Mouse (Mus musculus): ENCODE measurements at regions not wholly inside any gene's neighbourhood (a gene's known extent, or its start where the extent isn't known, plus 50 kb on each side); places are given as distances from the start of the nearest gene placed in this dataset.

GRCm38 (mm10) chr14:33732698-33733097 lies 143.7 kb downstream of the Ptpn20 start:
- no peak overlapping the region for H3K4me2 ChIP-seq
- ATAC-seq (ENCODE audit: low FRiP score): no peak
- H3K4me3 ChIP-seq (replicated peaks): no peak overlapping the region
- H3K27me3 ChIP-seq: 0 out of 2 replicates have a peak, but pooled peaks cover 10% of the 10 kb centered on the region
- no peak overlapping the region for H3K27ac ChIP-seq
- H3K36me3 ChIP-seq (replicated peaks): no peaks in the 10 kb centered on the region
- H3K4me1 ChIP-seq: peaks cover 25% of the 10 kb centered on the region
- WGBS: 35% methylated on average over 5 of the region's 5 CpGs
- no peak overlapping the region for H3K9ac ChIP-seq
- no peaks in the 10 kb centered on the region for H3K9me3 ChIP-seq

- Histone ChIP-seq H3K27ac (no peak overlapping the region), H3K27me3 (0 out of 2 replicates have a peak, but pooled peaks cover 10% of the 10 kb centered on the region), H3K36me3 (replicated peaks) (no peaks in the 10 kb centered on the region), H3K9me3 (no peaks in the 10 kb centered on the region), H3K9ac (no peak overlapping the region), H3K4me3 (replicated peaks) (no peak overlapping the region), H3K4me1 (peaks cover 16% of the 10 kb centered on the region), H3K4me2 (no peak overlapping the region)
- ATAC-seq (ENCODE audit: low FRiP score): no peak
- WGBS: 71% methylated on average over 5 of the region's 5 CpGs
Observed at GRCm38 (mm10) chr14:33734446-33735043, 145.5 kb downstream of the Ptpn20 start.

- no peak overlapping the region for H3K27ac ChIP-seq
- H3K9ac ChIP-seq: no peak overlapping the region
- H3K9me3 ChIP-seq: no peaks in the 10 kb centered on the region
- 0 out of 2 replicates have a peak, but pooled peaks cover 10% of the 10 kb centered on the region for H3K27me3 ChIP-seq
- no peak for ATAC-seq (ENCODE audit: low FRiP score)
- no peak overlapping the region for H3K4me3 ChIP-seq (replicated peaks)
- no peak overlapping the region for H3K4me2 ChIP-seq
- H3K36me3 ChIP-seq (replicated peaks): no peaks in the 10 kb centered on the region
- 88% methylated on average over 3 of the region's 3 CpGs for WGBS
- peaks cover 12% of the 10 kb centered on the region for H3K4me1 ChIP-seq
Observed at GRCm38 (mm10) chr14:33735653-33736052, 146.6 kb downstream of the Ptpn20 start.

GRCm38 (mm10) chr14:33746181-33746580 lies 157.2 kb downstream of the Ptpn20 start:
- no peak for ATAC-seq (ENCODE audit: low FRiP score)
- WGBS: 93% methylated on average over 4 of the region's 4 CpGs
- no peak overlapping the region for H3K9ac ChIP-seq

GRCm38 (mm10) chr14:33759656-33760055 lies 163.7 kb upstream of the Gdf10 start:
- no peaks in the 10 kb centered on the region; the same call in 1 of the 2 replicates for H3K4me1 ChIP-seq
- H3K9ac ChIP-seq: no peak overlapping the region
- no peaks in the 10 kb centered on the region for H3K9me3 ChIP-seq
- no peak overlapping the region for H3K4me2 ChIP-seq
- ATAC-seq (ENCODE audit: low FRiP score): no peak
- no peak overlapping the region for H3K4me3 ChIP-seq (replicated peaks)
- H3K36me3 ChIP-seq (replicated peaks): no peaks in the 10 kb centered on the region
- no peaks in the 10 kb centered on the region for H3K27me3 ChIP-seq
- WGBS: 59% methylated on average over 7 of the region's 7 CpGs
- H3K27ac ChIP-seq: no peak overlapping the region

More at GRCm38 (mm10) chr14:33746181-33746580, 157.2 kb downstream of the Ptpn20 start:
- Histone ChIP-seq H3K4me2 (no peak overlapping the region), H3K9me3 (no peaks in the 10 kb centered on the region), H3K36me3 (replicated peaks) (no peaks in the 10 kb centered on the region), H3K27me3 (no peaks in the 10 kb centered on the region), H3K4me1 (no peaks in the 10 kb centered on the region), H3K4me3 (replicated peaks) (no peak overlapping the region), H3K27ac (no peak overlapping the region)

GRCm38 (mm10) chr14:33763641-33764046 lies 159.7 kb upstream of the Gdf10 start:
- no peak overlapping the region for H3K9ac ChIP-seq
- H3K4me3 ChIP-seq (replicated peaks): no peak overlapping the region
- H3K27ac ChIP-seq: no peak overlapping the region
- no peaks in the 10 kb centered on the region for H3K27me3 ChIP-seq
- H3K9me3 ChIP-seq: no peaks in the 10 kb centered on the region
- H3K4me1 ChIP-seq: no peaks in the 10 kb centered on the region; the same call in 1 of the 2 replicates
- no peaks in the 10 kb centered on the region for H3K36me3 ChIP-seq (replicated peaks)
- H3K4me2 ChIP-seq: no peak overlapping the region
- 69% methylated on average over 3 of the region's 3 CpGs for WGBS
- ATAC-seq (ENCODE audit: low FRiP score): no peak

GRCm38 (mm10) chr14:33765767-33766166 lies 157.6 kb upstream of the Gdf10 start:
- Histone ChIP-seq H3K36me3 (replicated peaks) (no peaks in the 10 kb centered on the region), H3K27ac (no peak overlapping the region), H3K9ac (no peak overlapping the region), H3K4me1 (no peaks in the 10 kb centered on the region), H3K27me3 (no peaks in the 10 kb centered on the region), H3K9me3 (no peaks in the 10 kb centered on the region), H3K4me2 (no peak overlapping the region), H3K4me3 (replicated peaks) (no peak overlapping the region)
- 84% methylated on average over 1 of the region's 1 CpGs for WGBS
- no peak for ATAC-seq (ENCODE audit: low FRiP score)

GRCm38 (mm10) chr14:33772374-33772773 lies 151.0 kb upstream of the Gdf10 start:
- Histone ChIP-seq H3K9me3 (no peaks in the 10 kb centered on the region), H3K36me3 (replicated peaks) (no peaks in the 10 kb centered on the region), H3K4me3 (replicated peaks) (no peak overlapping the region), H3K4me1 (no peaks in the 10 kb centered on the region), H3K9ac (no peak overlapping the region), H3K4me2 (no peak overlapping the region), H3K27me3 (no peaks in the 10 kb centered on the region), H3K27ac (no peak overlapping the region)
- ATAC-seq (ENCODE audit: low FRiP score): no peak
- 79% methylated on average over 3 of the region's 3 CpGs for WGBS

- no peaks in the 10 kb centered on the region for H3K27me3 ChIP-seq
- no peak overlapping the region for H3K9ac ChIP-seq
- ATAC-seq (ENCODE audit: low FRiP score): no peak
- no peak overlapping the region for H3K4me2 ChIP-seq
- WGBS: 24% methylated on average over 2 of the region's 2 CpGs
- H3K4me1 ChIP-seq: no peaks in the 10 kb centered on the region; the same call in 1 of the 2 replicates
- H3K36me3 ChIP-seq (replicated peaks): no peaks in the 10 kb centered on the region
- no peaks in the 10 kb centered on the region for H3K9me3 ChIP-seq
- no peak overlapping the region for H3K4me3 ChIP-seq (replicated peaks)
- no peak overlapping the region for H3K27ac ChIP-seq
Observed at GRCm38 (mm10) chr14:33789556-33789955, 133.8 kb upstream of the Gdf10 start.

GRCm38 (mm10) chr14:33794262-33794661 lies 129.1 kb upstream of the Gdf10 start:
- Histone ChIP-seq H3K27me3 (no peaks in the 10 kb centered on the region), H3K36me3 (replicated peaks) (no peaks in the 10 kb centered on the region), H3K4me2 (no peak overlapping the region), H3K9ac (no peak overlapping the region), H3K4me3 (replicated peaks) (no peak overlapping the region), H3K4me1 (peaks cover 9% of the 10 kb centered on the region; the same call in 1 of the 2 replicates), H3K27ac (no peak overlapping the region), H3K9me3 (no peaks in the 10 kb centered on the region)
- no peak for ATAC-seq (ENCODE audit: low FRiP score)
- WGBS: 71% methylated on average over 3 of the region's 3 CpGs

- ATAC-seq (ENCODE audit: low FRiP score): no peak
- Histone ChIP-seq H3K27me3 (no peaks in the 10 kb centered on the region), H3K9me3 (no peaks in the 10 kb centered on the region), H3K9ac (no peak overlapping the region), H3K27ac (no peak overlapping the region), H3K4me1 (peaks cover 9% of the 10 kb centered on the region; the same call in 1 of the 2 replicates), H3K4me3 (replicated peaks) (no peak overlapping the region), H3K4me2 (no peak overlapping the region), H3K36me3 (replicated peaks) (no peaks in the 10 kb centered on the region)
- 54% methylated on average over 15 of the region's 15 CpGs for WGBS
Observed at GRCm38 (mm10) chr14:33797551-33798303, 125.7 kb upstream of the Gdf10 start.

GRCm38 (mm10) chr14:33804321-33804720 lies 119.1 kb upstream of the Gdf10 start:
- Histone ChIP-seq H3K27ac (no peak overlapping the region), H3K4me2 (no peak overlapping the region), H3K9ac (no peak overlapping the region), H3K4me3 (replicated peaks) (no peak overlapping the region), H3K36me3 (replicated peaks) (no peaks in the 10 kb centered on the region), H3K27me3 (no peaks in the 10 kb centered on the region), H3K9me3 (no peaks in the 10 kb centered on the region), H3K4me1 (no peaks in the 10 kb centered on the region)
- no peak for ATAC-seq (ENCODE audit: low FRiP score)
- 98% methylated on average over 3 of the region's 3 CpGs for WGBS

- 66% methylated on average over 6 of the region's 6 CpGs for WGBS
Observed at GRCm38 (mm10) chr14:33804721-33805120, 118.7 kb upstream of the Gdf10 start.

More at GRCm38 (mm10) chr14:33804721-33805120, 118.7 kb upstream of the Gdf10 start:
- no peak overlapping the region for H3K4me2 ChIP-seq
- H3K4me1 ChIP-seq: no peaks in the 10 kb centered on the region
- H3K36me3 ChIP-seq (replicated peaks): no peaks in the 10 kb centered on the region
- ATAC-seq (ENCODE audit: low FRiP score): no peak
- H3K27ac ChIP-seq: no peak overlapping the region
- no peak overlapping the region for H3K9ac ChIP-seq
- no peaks in the 10 kb centered on the region for H3K9me3 ChIP-seq
- H3K27me3 ChIP-seq: no peaks in the 10 kb centered on the region
- H3K4me3 ChIP-seq (replicated peaks): no peak overlapping the region
